In the genomic region with DNA sequence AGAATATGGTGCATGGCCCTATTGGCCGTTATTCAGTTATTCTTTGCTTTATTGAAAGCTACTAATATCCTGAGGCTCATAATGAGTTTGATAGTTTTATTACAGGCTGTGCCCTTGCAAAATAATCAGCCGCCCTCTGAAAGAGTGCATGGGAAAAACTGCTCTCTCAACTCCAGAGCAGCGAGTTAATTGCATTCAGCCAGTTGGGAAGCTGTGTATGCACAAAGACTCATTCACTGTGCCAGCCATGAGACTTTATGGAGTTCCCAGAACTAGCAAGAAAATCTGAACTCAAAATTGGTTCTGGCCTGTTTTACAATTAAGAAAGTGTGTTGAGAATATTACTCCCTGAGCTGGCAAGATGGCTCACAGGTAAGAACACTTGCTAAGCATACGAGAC, we compare ENCODE assay signal across 21 mouse cellular contexts. TPM values are rescaled to one million over a fixed set of nuclear protein-coding genes. Genes with fewer than 3 reads are reported as not detected.
A peak's percentile ranks its signal among the peaks of the same experiment; 100 is the strongest.
DNase-seq lines count a peak whose midpoint lies in the region; ATAC-seq and TF ChIP-seq lines count a peak whose summit lies in the region.
"Had no signal": no experiment of that assay in that cellular context is flagged by ENCODE, and none has a peak within 500 bp of the region (broad histone marks: within the 10 kb centered on the region; RNA-seq: fewer than 3 reads in every experiment).

No protein-coding gene starts in this region.

- no peaks in the 10 kb centered on the region for H3K36me3 ChIP-seq in forebrain, embryonic 10.5 days (replicated peaks)
- no peaks in the 10 kb centered on the region for H3K36me3 ChIP-seq in forebrain, embryonic 13.5 days (ENCODE audit: poor library complexity, severe bottlenecking)
- no peaks in the 10 kb centered on the region; the same call in 1 of the 2 replicates for H3K36me3 ChIP-seq in kidney, adult 2 months (ENCODE audit: control insufficient read depth, insufficient read depth, low read length)
- peaks cover 5% of the 10 kb centered on the region; the same call in 1 of the 2 replicates for H3K36me3 ChIP-seq in limb, embryonic 13.5 days
- no peaks in the 10 kb centered on the region for H3K36me3 ChIP-seq in liver, embryonic 11.5 days (ENCODE audit: control insufficient read depth, insufficient read depth, low read length)
- H3K36me3 ChIP-seq: intestine, embryonic 15.5 days; liver, embryonic 15.5 days; midbrain, embryonic 15.5 days had no signal

- no peaks in the 10 kb centered on the region for H3K27me3 ChIP-seq in forebrain, embryonic 10.5 days (ENCODE audit: poor library complexity, severe bottlenecking)
- no peaks in the 10 kb centered on the region for H3K27me3 ChIP-seq in forebrain, embryonic 13.5 days
- no peaks in the 10 kb centered on the region for H3K27me3 ChIP-seq in kidney, adult 2 months (replicated peaks; ENCODE audit: control insufficient read depth, insufficient read depth, low read length)
- H3K27me3 ChIP-seq in limb, embryonic 13.5 days: no peaks in the 10 kb centered on the region
- no peaks in the 10 kb centered on the region for H3K27me3 ChIP-seq in liver, embryonic 11.5 days (replicated peaks; ENCODE audit: control insufficient read depth, insufficient read depth, low read length)
- H3K27me3 ChIP-seq: intestine, embryonic 15.5 days; liver, embryonic 15.5 days; midbrain, embryonic 15.5 days had no signal

- WGBS in forebrain, embryonic 10.5 days: 79% methylated on average over 4 of the region's 4 CpGs
- 42% methylated on average over 4 of the region's 4 CpGs for WGBS in forebrain, embryonic 13.5 days
- 65% methylated on average over 4 of the region's 4 CpGs for WGBS in kidney, adult 2 months
- WGBS in limb, embryonic 13.5 days: 35% methylated on average over 4 of the region's 4 CpGs
- 81% methylated on average over 4 of the region's 4 CpGs for WGBS in liver, embryonic 11.5 days

- TF ChIP-seq POLR2A in kidney, adult 2 months (IDR thresholded peaks at IDR 0.05; ENCODE audit: low read depth, low read length): no peak

- no peak overlapping the region for H3K4me3 ChIP-seq in forebrain, embryonic 10.5 days
- H3K4me3 ChIP-seq in forebrain, embryonic 13.5 days: no peak overlapping the region
- H3K4me3 ChIP-seq in kidney, adult 2 months (ENCODE audit: insufficient read depth, low read depth, low read length): no peak overlapping the region
- no peak overlapping the region for H3K4me3 ChIP-seq in limb, embryonic 13.5 days
- H3K4me3 ChIP-seq in liver, embryonic 11.5 days (ENCODE audit: low read depth, low read length): no peak overlapping the region
- H3K4me3 ChIP-seq: gastrocnemius, adult 2 months; intestine, embryonic 15.5 days; liver, embryonic 15.5 days; midbrain, embryonic 15.5 days; myocyte had no signal

- DNase-seq in forebrain, embryonic 10.5 days (ENCODE audit: extremely low spot score, low spot score): no peak
- peak; percentile 45 for DNase-seq in kidney, adult 2 months
- DNase-seq in kidney, postnatal 36 days: no peak
- peak; percentile 44 for DNase-seq in Muller cell, postnatal 12 days (ENCODE audit: inconsistent ontology term)
- no peak for DNase-seq in urinary bladder, postnatal 36 days (ENCODE audit: low spot score in 2 of 2)
- no peak for DNase-seq in liver, embryonic 11.5 days (ENCODE audit: low spot score)
- DNase-seq: adrenal gland, postnatal 25 days; cerebellum, adult 11 months; cerebellum, postnatal 10 days; gastrocnemius, adult 2 months; layer of hippocampus, adult 9-11 months; lung, postnatal 4 days; thymus, adult 18-20 months; thymus, postnatal 4 days had no signal

- no peak overlapping the region for H3K9ac ChIP-seq in forebrain, embryonic 13.5 days
- no peak overlapping the region for H3K9ac ChIP-seq in limb, embryonic 13.5 days
- H3K9ac ChIP-seq in liver, embryonic 11.5 days (ENCODE audit: low read depth, low read length): no peak overlapping the region
- H3K9ac ChIP-seq: hindbrain, embryonic 14.5 days; intestine, embryonic 15.5 days; liver, embryonic 15.5 days; midbrain, embryonic 15.5 days had no signal

- TF ChIP-seq CTCF in kidney, adult 2 months (conservative IDR thresholded peaks at IDR 0.05; ENCODE audit: insufficient read depth, insufficient read length, low read depth, low read length): no peak

- H3K9me3 ChIP-seq in forebrain, embryonic 10.5 days: no peaks in the 10 kb centered on the region
- no peaks in the 10 kb centered on the region for H3K9me3 ChIP-seq in forebrain, embryonic 13.5 days (replicated peaks)
- no peaks in the 10 kb centered on the region for H3K9me3 ChIP-seq in limb, embryonic 13.5 days
- no peaks in the 10 kb centered on the region for H3K9me3 ChIP-seq in liver, embryonic 11.5 days (ENCODE audit: control insufficient read depth, low read length)
- H3K9me3 ChIP-seq: intestine, embryonic 15.5 days; liver, embryonic 15.5 days; midbrain, embryonic 15.5 days had no signal

- no peaks in the 10 kb centered on the region; the same call in 1 of the 2 replicates for H3K4me1 ChIP-seq in forebrain, embryonic 10.5 days
- peaks cover 8% of the 10 kb centered on the region for H3K4me1 ChIP-seq in forebrain, embryonic 13.5 days
- H3K4me1 ChIP-seq in kidney, adult 2 months (ENCODE audit: control insufficient read depth, insufficient read depth, low read length): peaks cover 14% of the 10 kb centered on the region; the same call in 1 of the 2 replicates
- peaks cover 24% of the 10 kb centered on the region for H3K4me1 ChIP-seq in limb, embryonic 13.5 days
- H3K4me1 ChIP-seq in liver, embryonic 11.5 days (replicated peaks; ENCODE audit: control insufficient read depth, insufficient read depth, low read length): no peaks in the 10 kb centered on the region
- H3K4me1 ChIP-seq: intestine, embryonic 15.5 days; liver, embryonic 15.5 days; midbrain, embryonic 15.5 days had no signal

- peak overlapping the region; percentile 60; the same call in 1 of the 2 replicates for H3K27ac ChIP-seq in forebrain, embryonic 10.5 days
- H3K27ac ChIP-seq in forebrain, embryonic 13.5 days: no peak overlapping the region
- peak overlapping the region; percentile 59 for H3K27ac ChIP-seq in kidney, adult 2 months (ENCODE audit: insufficient read depth, low read depth, low read length)
- peak overlapping the region; percentile 77; the same call in 1 of the 2 replicates for H3K27ac ChIP-seq in limb, embryonic 13.5 days
- H3K27ac ChIP-seq in liver, embryonic 11.5 days (ENCODE audit: low read depth, low read length): no peak overlapping the region
- H3K27ac ChIP-seq: gastrocnemius, adult 2 months; hindbrain, embryonic 14.5 days; intestine, embryonic 15.5 days; liver, embryonic 15.5 days; midbrain, embryonic 15.5 days had no signal

- ATAC-seq in forebrain, embryonic 13.5 days: no peak
- peak; percentile 77 for ATAC-seq in limb, embryonic 13.5 days (ENCODE audit: low FRiP score, low read depth)
- ATAC-seq in liver, embryonic 11.5 days (replicated peaks; ENCODE audit: low FRiP score): no peak
- ATAC-seq: intestine, embryonic 15.5 days; midbrain, embryonic 15.5 days had no signal

- no peak overlapping the region for H3K4me2 ChIP-seq in forebrain, embryonic 13.5 days
- H3K4me2 ChIP-seq in limb, embryonic 13.5 days (replicated peaks): no peak overlapping the region
- no peak overlapping the region for H3K4me2 ChIP-seq in liver, embryonic 11.5 days
- H3K4me2 ChIP-seq: hindbrain, embryonic 14.5 days; intestine, embryonic 15.5 days; liver, embryonic 15.5 days; midbrain, embryonic 15.5 days had no signal

RNA-seq across cellular contexts. Expression of a gene that starts 12.5 kb away (rescaled TPM):
- 0.90 and 0.96 TPM in 2 replicates for polyA plus RNA-seq in forebrain, embryonic 10.5 days (2016; fragmentation: Nextera tagmentation; extraction: Ambion mirVana)
- 0.67 and 0.98 TPM in 2 replicates for polyA plus RNA-seq in forebrain, embryonic 13.5 days (2015; fragmentation: Nextera tagmentation; extraction: Ambion mirVana)
- 18.7 and 21.3 TPM in 2 replicates for polyA plus RNA-seq in kidney, adult 2 months (2012; rRNA removed)
- 2.9 and 3.3 TPM in 2 replicates for polyA plus RNA-seq in limb, embryonic 13.5 days (2015; fragmentation: Nextera tagmentation; extraction: Ambion mirVana)
- 0.57 and 0.71 TPM in 2 replicates for polyA plus RNA-seq in liver, embryonic 11.5 days (2014; fragmentation: Nextera tagmentation; extraction: Ambion mirVana)

Comparison
In these comparisons a context has a peak if more than half of its experiments do, and no peak if none do; other contexts are left out.
1. DNase-seq: peak in kidney, adult 2 months (single experiment) and Muller cell, postnatal 12 days (single experiment); none in forebrain, embryonic 10.5 days (single experiment), kidney, postnatal 36 days (0 of 2), urinary bladder, postnatal 36 days (0 of 2) and liver, embryonic 11.5 days (single experiment).
2. H3K27ac ChIP-seq: peak in forebrain, embryonic 10.5 days (single experiment), kidney, adult 2 months (single experiment) and limb, embryonic 13.5 days (single experiment); none in forebrain, embryonic 13.5 days (single experiment) and liver, embryonic 11.5 days (single experiment).